Mouse (Mus musculus) forelimb bud, embryonic 11.5 days (tissue): ENCODE measurements around the gene Cd81.

Experiments used
- DNase-seq: peaks from one replicate; pipeline ENCODE4 v3.0.0-alpha.2; 2012; ENCODE audit warnings: low read depth, low spot score

Cd81 gene

DNA sequence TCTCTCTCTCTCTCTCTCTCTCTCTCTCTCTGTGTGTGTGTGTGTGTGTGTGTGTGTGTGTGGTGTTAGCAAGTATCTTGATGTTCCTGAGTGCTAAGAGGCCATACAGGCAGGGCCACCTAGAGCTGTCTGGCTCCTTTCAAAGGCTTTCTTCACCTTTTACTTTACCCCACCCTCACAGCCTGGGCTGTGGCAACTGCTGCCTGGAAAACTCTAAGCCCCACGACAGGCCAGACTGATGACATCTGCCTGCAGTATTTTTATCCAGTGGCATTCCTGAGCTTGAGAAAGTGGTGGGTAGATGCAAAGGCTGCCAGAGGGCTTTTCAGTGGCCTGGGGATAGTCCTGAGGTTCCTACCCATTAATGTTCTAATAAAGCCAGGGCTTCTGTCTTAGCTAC is 59.9 kb downstream of the Cd81 start:
- DNase-seq: no peak

DNA sequence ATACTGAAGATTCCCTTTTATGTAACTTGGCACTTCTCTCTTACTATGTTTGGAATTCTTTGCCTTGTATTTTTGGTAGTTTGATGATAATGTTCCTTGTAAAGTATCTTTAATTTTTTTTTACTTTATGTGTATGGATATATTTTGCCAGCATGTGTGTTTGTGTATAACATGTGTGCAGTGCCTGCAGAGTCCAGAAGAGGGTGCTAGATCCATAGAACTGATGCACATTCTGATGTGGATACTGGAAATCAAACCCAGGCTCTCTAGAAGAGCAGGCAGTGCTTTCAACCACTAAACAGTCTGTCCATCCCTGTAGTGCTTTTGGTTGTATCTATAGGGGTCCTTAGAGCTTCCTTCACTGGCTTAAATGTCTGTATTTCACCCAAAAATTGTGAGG is 62.2 kb downstream of the Cd81 start:
- DNase-seq: no peak

DNA sequence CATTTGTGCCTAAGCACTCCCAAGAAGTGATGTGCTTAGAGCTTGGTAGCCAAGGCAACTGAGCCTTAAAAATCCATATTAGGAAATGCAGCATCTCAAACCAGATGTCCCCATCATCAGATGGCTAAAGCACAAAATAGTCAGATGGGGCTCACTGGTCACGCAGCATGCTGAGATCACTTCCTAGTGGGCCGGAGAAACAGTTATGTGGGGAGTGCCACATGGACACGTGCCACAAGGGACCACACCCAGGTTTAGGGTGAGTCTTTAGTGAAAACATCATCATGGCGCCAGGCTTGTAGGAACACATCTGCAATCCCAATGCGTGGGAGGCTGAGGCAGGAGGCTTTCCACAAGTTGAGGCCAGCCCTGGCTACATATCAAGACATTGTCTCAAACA is 64.0 kb downstream of the Cd81 start:
- no peak for DNase-seq
